Mouse (Mus musculus) retina, postnatal 1 day (tissue): ENCODE results near the gene Ap3d1.

Experiments used
- DNase-seq: peaks from one replicate; pipeline ENCODE4 v3.0.0-alpha.2; 2012

Ap3d1 gene

GRCm38 (mm10) chr10:80756967-80757366 lies 14.9 kb upstream of the Ap3d1 start:
- DNase-seq, result peak; percentile 9

- DNase-seq, result no peak
Observed at GRCm38 (mm10) chr10:80756509-80756908, 14.4 kb upstream of the Ap3d1 start.

GRCm38 (mm10) chr10:80756099-80756498 lies 14.0 kb upstream of the Ap3d1 start:
- no peak for DNase-seq

GRCm38 (mm10) chr10:80755291-80756015 lies 13.4 kb upstream of the Ap3d1 start:
- DNase-seq, result no peak

- peak; percentile 99 for DNase-seq
Observed at GRCm38 (mm10) chr10:80754594-80755290, 12.7 kb upstream of the Ap3d1 start, which contains the start of gene Dot1l. Gene Dot1l, plus strand, starts transcription at chr10:80755206.

GRCm38 (mm10) chr10:80752079-80752625 lies 10.1 kb upstream of the Ap3d1 start:
- peak; percentile 88 for DNase-seq

- DNase-seq, result peak; percentile 48
Observed at GRCm38 (mm10) chr10:80751188-80751832, 9.2 kb upstream of the Ap3d1 start.

GRCm38 (mm10) chr10:80748609-80749008 lies 6.5 kb upstream of the Ap3d1 start:
- peak; percentile 72 for DNase-seq

GRCm38 (mm10) chr10:80747410-80747809 lies 5.3 kb upstream of the Ap3d1 start:
- DNase-seq, result peak; percentile 83

GRCm38 (mm10) chr10:80744262-80744661 lies 2.2 kb upstream of the Ap3d1 start:
- peak; percentile 55 for DNase-seq

- peak; percentile 2 for DNase-seq
Observed at GRCm38 (mm10) chr10:80741634-80742179, 357 bp downstream of the Ap3d1 start.

GRCm38 (mm10) chr10:80741146-80741545 lies 918 bp downstream of the Ap3d1 start:
- peak; percentile 10 for DNase-seq

GRCm38 (mm10) chr10:80738657-80739056 lies 3.4 kb downstream of the Ap3d1 start:
- DNase-seq, result peak; percentile 6

- DNase-seq, result no peak
Observed at GRCm38 (mm10) chr10:80736731-80737130, 5.3 kb downstream of the Ap3d1 start.

- no peak for DNase-seq
Observed at GRCm38 (mm10) chr10:80732611-80733101, 9.4 kb downstream of the Ap3d1 start.

- DNase-seq, result no peak
Observed at GRCm38 (mm10) chr10:80727369-80728127, 14.5 kb downstream of the Ap3d1 start.

- DNase-seq, result no peak
Observed at GRCm38 (mm10) chr10:80717281-80717680, 24.8 kb downstream of the Ap3d1 start.

GRCm38 (mm10) chr10:80710834-80711233 lies 31.2 kb downstream of the Ap3d1 start:
- no peak for DNase-seq

GRCm38 (mm10) chr10:80705479-80705878 lies 36.6 kb downstream of the Ap3d1 start:
- no peak for DNase-seq

GRCm38 (mm10) chr10:80705033-80705432 lies 37.0 kb downstream of the Ap3d1 start:
- DNase-seq, result no peak

- DNase-seq, result no peak
Observed at GRCm38 (mm10) chr10:80704418-80704817, 37.6 kb downstream of the Ap3d1 start.

- DNase-seq, result no peak
Observed at GRCm38 (mm10) chr10:80703643-80704042, 38.4 kb downstream of the Ap3d1 start.
